Mouse (Mus musculus): ENCODE data around the gene Cd83.

Cd83 gene

GRCm38 (mm10) chr13:43774605-43775426 is 9.8 kb upstream of the Cd83 start:
- no peak for DNase-seq

DNA sequence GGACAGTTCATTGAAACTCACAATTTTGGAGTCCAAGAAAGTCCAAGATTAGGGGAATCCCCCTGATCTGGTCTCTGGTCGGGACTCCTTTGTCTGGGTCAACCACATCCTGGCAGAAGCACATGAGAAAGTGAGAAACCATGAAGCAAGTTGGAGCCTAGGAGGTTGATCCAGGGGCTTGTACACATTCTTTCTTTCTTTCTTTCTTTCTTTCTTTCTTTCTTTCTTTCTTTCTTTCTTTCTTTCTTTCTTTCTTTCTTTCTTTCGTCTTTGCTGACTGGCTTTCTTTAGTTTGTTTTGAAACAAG is 9.2 kb upstream of the Cd83 start:
- DNase-seq: no peak

DNA sequence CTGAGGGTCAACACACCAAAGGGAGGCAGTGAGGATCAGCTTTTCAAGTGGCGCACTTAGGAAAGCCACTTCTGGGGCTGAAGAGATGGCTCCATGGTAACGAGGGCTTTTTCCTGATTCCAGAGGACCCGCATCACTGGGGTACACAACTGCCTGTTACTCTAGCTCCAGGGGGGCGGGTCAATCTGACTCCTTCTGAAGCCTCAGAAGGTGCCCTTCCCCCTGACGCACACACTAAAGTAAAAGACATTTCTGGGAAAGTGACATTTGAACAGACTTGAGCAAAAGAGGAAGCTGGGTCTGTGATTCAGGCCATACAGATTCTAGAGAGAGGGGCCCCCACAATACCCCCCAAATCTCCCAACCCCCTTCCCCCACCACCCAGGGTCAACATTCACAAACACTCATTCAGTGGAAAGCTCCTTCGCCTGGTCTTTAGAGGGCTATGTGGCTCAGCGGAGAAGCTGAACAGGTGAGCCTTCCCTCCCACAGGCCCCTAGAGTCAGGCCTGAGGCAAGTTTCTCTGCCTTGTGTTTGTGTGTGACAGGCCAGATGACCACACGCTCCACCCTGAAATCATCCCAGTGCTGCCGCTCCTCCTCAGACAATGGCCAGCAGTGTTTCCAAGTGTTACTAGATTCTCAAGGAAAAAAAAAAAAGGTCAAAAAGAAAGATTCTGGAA is 7.1 kb upstream of the Cd83 start:
- DNase-seq: no peak

- DNase-seq: no peak
These were observed 6.4 kb upstream of the Cd83 start for GRCm38 (mm10) chr13:43778021-43778649.

GRCm38 (mm10) chr13:43778971-43779370 is 5.6 kb upstream of the Cd83 start:
- no peak for DNase-seq

- no peak for DNase-seq
These were observed 4.5 kb upstream of the Cd83 start for GRCm38 (mm10) chr13:43780071-43780470.

DNA sequence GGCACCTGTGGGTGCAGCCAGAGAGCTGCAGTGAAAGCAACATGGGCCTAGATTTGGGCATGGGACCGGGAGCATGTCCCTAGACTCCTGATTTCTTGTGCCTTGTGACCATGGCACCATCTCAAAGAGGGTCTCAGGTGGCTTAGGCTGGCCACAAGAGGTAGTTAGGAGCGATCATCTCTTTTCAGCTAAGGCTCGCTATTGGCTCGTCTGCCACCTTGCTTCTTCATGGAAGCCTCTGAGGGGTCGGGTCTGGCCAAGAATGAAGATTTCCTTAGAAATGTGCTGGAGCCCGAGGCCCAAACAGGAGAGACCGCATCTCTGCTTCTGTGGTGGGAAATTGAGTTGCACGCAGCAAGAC is 1.1 kb downstream of the Cd83 start:
- no peak for DNase-seq

DNA sequence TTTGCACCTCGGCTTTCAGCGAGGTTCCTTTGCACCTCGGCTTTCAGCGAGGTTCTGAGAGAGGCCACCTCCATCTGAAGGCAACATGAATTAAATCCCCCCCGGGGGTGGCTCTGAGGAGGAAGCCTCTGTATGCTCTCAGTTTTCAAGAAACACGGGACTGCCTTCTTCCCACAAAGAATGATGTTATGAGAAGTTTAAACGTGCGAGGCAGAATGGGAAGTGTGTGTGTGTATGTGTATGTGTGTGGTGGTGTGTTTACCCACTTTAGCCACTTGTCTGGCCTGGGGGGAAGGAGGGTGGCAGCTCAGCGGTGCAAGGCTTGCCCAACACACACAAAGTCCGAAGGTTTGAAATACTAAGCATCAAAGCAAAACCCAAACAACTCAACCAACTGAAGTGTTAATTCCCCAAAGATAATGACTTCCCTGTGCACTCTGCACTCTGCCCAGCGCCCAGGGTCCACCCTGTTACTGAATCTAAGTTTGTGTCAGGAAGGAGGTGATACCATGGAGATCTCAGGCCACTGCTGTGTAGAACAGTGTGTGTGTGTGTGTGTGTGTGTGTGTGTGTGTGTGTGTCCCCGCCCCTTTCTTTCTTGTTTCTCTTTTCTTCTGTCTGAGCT is 1.7 kb downstream of the Cd83 start:
- peak; percentile 60 for DNase-seq

DNA sequence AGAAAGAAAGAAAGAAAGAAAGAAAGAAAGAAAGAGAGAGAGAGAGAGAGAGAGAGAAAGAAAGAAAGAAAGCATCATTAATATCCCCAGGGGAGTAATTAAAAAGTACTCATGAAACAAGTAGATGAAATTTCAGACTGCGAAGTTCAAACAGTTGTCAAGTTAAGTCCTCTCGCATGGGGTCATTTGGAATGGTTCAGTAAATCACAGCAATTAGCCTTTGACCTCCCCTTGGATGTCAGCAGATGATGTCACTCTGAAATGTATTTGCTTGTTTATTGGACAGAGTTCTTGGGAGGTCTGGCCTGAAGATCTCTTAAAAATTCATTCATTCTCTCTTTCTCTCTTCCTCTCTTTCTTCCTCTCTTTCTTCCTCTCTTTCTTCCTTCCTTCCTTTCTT is 2.7 kb downstream of the Cd83 start:
- DNase-seq: peak; percentile 85

GRCm38 (mm10) chr13:43788071-43788470 is 3.5 kb downstream of the Cd83 start:
- no peak for DNase-seq

GRCm38 (mm10) chr13:43788983-43789645 is 4.5 kb downstream of the Cd83 start:
- no peak for DNase-seq

- DNase-seq: no peak
These were observed 5.8 kb downstream of the Cd83 start for GRCm38 (mm10) chr13:43790229-43791001.

GRCm38 (mm10) chr13:43795334-43795733 is 10.8 kb downstream of the Cd83 start:
- peak; percentile 56 for DNase-seq

GRCm38 (mm10) chr13:43798655-43799054 is 14.1 kb downstream of the Cd83 start:
- DNase-seq: no peak

GRCm38 (mm10) chr13:43800136-43800535 is 15.6 kb downstream of the Cd83 start:
- DNase-seq: no peak

DNA sequence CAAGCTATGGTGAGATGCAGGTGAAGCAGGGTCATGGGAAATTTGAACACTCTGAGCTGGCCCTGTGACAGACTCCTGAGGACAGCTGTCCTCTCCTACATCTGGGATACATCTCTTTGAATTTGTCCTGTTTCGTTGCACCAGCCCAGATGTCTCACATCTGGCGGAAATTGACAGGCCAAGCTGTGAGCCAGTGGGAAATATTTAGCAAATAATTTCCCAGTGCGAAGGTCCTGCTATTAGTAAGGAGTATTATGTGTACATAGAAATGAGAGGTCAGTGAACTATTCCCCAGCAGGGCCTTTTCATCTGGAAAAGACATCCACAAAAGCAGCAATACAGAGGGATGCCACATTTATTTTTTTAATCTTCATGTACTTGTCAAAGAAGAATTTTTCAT is 17.4 kb downstream of the Cd83 start:
- DNase-seq: no peak

DNA sequence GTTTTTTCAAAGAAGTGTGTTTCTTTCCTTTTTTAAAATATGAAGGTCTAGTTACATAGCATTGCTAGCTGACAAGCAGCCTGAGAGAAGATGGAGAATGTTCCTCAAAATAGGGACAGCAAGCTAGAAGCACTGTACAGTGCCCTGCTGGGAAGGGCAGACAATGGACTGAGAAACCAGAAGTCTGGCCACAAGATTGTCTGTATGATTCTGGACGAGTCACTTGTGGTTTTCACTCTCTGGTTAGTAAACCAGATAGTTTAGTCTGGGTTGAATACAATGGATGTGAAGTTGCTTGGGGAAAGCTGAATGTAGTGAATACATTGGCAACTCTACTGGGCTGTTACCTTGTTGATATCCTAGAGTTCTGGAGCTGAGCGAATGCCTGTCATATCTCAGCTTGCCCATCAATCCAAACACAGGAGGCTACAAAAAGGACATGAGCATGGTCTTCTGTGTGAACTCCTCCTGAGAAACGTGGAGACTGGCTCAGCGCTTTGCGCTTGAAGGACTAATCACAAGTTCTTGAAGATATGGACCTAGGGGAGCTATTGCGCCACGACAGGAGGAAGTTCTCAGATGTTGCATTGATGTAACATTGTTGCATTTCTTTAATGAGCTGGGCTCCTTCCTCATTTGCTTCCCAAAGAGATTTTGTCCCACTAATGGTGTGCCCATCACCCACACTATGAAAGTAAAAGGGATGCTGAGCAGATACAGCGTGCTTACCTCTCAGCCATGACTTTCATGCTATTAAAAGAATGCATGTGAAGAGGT is 18.0 kb downstream of the Cd83 start:
- DNase-seq: no peak

GRCm38 (mm10) chr13:43804648-43805047 is 20.1 kb downstream of the Cd83 start:
- DNase-seq: peak; percentile 32

DNA sequence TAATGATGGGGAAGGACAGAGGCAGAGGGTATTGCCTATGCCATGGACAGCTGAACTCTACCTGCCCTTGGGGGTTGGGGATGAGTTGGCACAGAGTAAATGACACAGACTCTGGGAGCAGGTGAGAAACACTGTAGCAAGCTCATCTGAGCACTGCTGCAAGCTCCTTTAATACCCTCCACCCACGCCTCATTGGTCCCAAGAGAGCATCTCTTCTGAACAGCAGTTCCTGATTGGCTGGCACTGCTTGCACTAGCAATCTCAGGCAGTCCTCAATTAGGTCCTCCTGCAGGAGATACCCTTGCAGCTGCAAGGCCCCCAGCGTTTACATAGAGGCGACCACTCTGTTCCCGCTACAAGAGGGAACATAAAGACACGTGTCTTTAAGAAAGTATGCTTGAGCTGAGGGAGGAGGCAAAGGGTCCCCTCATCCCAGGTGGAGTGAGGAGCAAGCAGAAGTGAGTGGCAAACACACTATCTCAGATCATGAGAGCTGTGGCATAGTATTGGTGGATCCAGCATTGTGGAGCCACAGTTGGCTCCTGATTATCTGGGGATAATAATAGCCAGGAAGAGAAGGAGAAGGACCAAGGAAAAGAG is 20.7 kb downstream of the Cd83 start:
- DNase-seq: no peak

GRCm38 (mm10) chr13:43806371-43807271 is 22.0 kb downstream of the Cd83 start:
- DNase-seq: no peak
